Mouse (Mus musculus): ENCODE data around the gene Slamf9. TPM values are rescaled to one million over a fixed set of nuclear protein-coding genes. Genes with fewer than 3 reads are reported as not detected.
A peak's percentile ranks its signal among the peaks of the same experiment; 100 is the strongest.

Gene Slamf9
- total RNA-seq, 2 experiments from 2014 or later: 1.3 TPM

GRCm38 (mm10) chr1:172507701-172508100 lies 32.5 kb downstream of the Slamf9 start:
- intact Hi-C loops (cut with DNase I): no loop called here
- DNase-seq (ENCODE audit: low spot score): no peak

DNA sequence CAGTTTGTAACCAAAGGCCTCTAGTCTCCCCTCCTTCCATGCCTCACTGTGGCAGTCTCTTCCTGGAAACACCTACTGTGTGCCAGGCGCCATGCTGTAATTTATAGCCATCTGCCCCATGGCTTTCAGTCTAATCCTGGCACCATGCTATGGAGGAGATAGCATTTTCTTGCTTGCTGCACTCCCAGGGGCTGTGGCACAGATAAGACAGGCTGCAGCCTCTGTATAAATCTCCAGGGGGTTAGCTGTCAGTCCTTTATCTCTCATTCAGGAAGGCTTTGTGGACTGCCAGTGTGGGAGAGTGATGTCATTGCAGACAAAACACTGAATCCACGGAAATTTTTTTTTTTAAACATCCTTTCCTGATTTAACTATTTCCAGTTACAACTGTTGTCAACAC lies 33.0 kb downstream of the Slamf9 start:
- intact Hi-C loops (cut with DNase I): no loop called here
- no peak for DNase-seq (ENCODE audit: low spot score)

DNA sequence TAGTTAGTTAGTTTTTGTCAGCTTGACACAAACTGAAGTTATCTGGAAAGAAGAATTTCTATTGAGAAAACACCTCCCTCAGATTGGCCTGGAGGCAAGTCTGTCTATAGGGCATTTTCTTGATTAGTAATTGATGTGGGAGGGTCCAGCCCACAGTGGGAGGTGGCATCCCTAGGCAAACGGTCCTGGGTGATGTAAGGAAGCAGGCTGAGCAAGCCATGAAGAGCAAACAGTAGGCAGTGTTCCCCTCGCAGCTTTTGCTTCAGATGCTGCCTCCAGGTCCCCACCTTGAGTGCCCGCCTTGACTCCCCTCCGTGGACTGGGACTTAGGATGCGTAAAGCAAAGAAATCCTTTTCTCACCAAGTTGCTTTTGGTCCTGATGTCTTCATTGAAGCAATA lies 34.1 kb downstream of the Slamf9 start:
- intact Hi-C loops (cut with DNase I): no loop called here
- no peak for DNase-seq (ENCODE audit: low spot score)

DNA sequence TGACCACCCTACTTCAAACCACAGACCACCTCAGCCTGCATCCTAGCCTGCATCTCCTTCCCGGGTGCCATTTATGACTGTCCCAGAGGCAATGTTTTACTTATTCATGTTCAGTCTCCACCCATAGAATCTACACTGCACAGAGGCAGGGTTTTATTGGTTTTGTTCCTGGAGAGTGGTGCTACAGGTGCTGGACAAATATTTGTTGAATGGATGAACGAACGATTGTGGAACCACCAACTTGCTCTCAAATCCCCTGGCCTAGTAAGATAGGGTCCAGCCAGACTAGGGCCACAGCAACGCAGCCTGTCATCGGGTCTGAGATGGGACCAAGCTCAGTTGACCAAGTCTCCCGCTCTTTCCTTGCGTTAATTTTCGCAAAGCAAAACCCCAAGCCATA lies 34.8 kb downstream of the Slamf9 start:
- no peak for DNase-seq (ENCODE audit: low spot score)
- intact Hi-C loops (cut with DNase I): no loop called here

DNA sequence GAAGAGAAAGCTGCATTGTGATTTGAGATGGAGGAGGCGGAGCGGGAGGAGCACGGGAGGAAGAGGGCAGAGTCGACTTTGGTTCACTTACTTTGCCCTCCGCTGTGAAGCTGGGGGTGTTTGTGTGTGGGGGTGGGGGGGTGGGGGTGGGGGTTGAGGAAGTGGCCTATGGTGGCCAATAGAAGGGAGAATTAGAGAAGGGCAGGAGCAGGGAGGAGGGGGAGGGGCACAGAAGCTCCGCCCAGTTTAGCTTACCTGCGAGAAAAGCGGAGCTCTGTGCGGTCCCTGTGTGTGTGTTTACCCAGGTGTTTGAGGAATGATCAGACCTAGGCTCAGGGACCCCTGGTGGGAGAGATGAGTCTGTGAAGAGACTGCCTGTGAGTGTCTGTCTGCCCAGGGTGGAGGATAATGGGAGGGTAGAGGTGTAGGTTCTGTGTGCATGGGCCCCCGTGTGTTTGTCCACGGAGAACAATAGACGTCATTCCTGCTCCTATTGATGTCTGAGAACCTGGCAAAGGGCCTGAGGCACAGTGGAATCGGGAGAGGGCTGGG lies 35.3 kb downstream of the Slamf9 start:
- intact Hi-C loops (cut with DNase I): no loop called here
- DNase-seq (ENCODE audit: low spot score): no peak

DNA sequence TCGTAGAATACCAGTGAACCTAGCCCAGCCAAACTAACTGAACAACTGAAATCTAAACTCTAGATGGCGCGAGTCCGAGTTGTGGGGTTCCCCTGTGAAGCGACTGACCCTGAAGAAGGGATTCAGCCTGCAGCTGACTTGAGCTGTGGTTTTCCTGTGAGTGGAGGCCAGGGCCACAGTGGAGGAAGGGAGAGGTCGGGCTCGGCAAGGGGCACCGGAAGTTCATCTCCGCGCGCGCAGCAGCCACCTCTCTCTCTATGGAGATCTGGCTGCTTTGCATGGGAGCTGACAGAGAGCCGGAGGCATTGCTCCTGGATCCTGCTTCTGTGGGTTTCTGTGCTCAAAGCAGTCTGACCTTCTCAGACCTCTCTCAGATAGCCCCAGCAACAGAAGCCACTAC lies 37.8 kb downstream of the Slamf9 start:
- peak; percentile 70 for DNase-seq (ENCODE audit: low spot score)
- intact Hi-C loops (cut with DNase I): no loop called here

DNA sequence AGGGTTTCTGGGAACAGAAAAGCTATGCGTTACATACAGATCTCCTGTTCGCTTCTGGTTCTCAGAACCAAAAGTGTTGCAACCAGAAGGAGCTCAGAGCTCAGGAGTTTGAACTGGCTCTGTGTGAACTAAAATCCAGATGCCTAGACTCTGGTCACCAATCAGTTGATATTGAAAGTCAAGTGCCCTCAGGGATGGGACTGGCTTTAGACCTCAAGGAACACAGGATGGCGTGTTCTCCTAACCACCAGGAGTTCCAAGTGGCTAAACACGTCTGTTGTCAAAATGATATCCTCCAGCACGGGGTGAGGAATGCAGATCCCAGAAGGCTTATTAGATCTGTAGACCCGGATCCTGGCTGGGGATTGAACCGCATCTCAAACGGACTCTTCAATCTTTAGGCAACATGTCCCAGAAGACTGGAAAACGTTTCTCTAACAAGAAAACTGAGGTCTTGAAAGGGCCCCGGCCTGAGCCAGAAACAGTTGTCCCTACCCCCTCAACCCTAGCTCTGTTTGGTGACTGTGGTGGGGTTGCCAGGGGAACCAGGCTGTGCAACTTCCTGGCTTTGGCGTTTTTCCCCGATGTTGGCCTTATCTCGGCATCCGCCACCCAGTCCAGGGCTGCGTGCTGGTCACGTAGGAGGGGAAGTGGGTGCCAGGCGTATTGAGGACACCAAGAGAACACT lies 38.5 kb downstream of the Slamf9 start:
- intact Hi-C loops (cut with DNase I): no loop called here
- DNase-seq (ENCODE audit: low spot score): peak; percentile 84

GRCm38 (mm10) chr1:172514213-172514529 lies 39.0 kb downstream of the Slamf9 start:
- DNase-seq (ENCODE audit: low spot score): no peak
- intact Hi-C loops (cut with DNase I): no loop called here

- no peak for DNase-seq (ENCODE audit: low spot score)
- intact Hi-C loops (cut with DNase I): no loop called here
Observed at GRCm38 (mm10) chr1:172514551-172515268, 39.6 kb downstream of the Slamf9 start.

- intact Hi-C loops (cut with DNase I): no loop called here
- DNase-seq (ENCODE audit: low spot score): no peak
Observed at GRCm38 (mm10) chr1:172515396-172515795, 40.2 kb downstream of the Slamf9 start.

DNA sequence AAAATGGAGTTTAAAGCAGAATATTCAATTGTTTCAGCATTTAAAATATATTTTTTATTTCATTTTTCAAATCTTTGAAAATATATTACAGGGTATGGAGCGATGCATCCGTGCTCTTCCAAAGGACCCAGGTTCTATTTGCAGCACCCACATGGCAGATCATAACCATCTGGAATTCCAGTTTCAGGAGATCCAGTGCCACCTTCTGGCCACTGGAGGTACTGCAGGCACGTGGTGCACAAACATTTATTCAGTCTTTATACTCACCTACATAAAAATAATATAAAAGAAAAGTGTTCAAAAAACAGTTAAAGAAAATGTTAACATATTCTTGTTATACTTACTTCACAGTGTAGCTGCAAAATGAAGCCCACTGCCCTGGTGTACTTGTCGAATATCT lies 42.9 kb downstream of the Slamf9 start:
- DNase-seq (ENCODE audit: low spot score): no peak
- intact Hi-C loops (cut with DNase I): no loop called here

DNA sequence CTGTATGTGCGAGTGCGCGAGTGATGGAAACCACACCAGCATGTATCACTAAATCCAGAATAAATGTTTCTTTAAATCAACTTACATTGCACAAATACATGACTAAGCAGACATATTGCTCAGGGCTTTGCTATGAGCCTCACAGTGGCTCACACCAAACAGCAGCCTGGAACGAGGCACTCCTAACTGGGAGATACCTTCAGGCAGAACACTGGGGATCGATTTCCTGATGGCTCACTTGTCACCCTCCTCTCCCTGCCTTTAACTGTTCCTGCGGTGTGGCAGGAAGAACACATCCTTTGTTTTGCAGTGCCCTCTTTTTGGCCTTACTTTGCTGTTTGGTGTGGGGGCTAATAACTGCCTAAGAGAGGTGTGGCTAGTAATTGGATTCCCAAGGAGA lies 44.5 kb downstream of the Slamf9 start:
- intact Hi-C loops (cut with DNase I): no loop called here
- DNase-seq (ENCODE audit: low spot score): no peak

- peak; percentile 81 for DNase-seq (ENCODE audit: low spot score)
- intact Hi-C loops (cut with DNase I): loop anchor here (1.0 kb wide), 1 partner anchor 20 kb away; no protein-coding TSS in a partner anchor
Observed at GRCm38 (mm10) chr1:172520576-172521440, 45.6 kb downstream of the Slamf9 start, which contains the start of gene Cfap45. TSS of gene Cfap45 (plus strand) at chr1:172520801.

GRCm38 (mm10) chr1:172522524-172522923 lies 47.4 kb downstream of the Slamf9 start:
- no peak for DNase-seq (ENCODE audit: low spot score)
- intact Hi-C loops (cut with DNase I): no loop called here

DNA sequence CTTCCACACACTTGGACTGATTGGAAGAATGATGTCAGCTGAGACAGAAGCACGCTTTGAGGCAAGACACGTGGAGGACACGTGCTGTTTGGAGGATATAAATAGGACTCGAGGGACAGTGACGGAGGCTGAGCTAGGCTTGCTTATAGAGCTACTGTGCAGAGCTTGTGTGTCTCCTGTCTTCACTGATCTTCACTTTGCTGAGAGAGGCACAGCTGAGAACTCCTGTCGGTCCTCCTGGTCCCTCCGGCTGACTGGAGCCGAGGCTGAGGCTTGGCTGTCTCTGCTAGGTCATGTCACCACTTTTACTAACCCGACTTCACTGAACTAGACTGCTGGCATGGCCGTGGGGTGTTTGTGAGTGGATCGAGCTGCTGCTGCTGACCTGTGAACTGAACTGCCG lies 48.5 kb downstream of the Slamf9 start:
- peak; percentile 62 for DNase-seq (ENCODE audit: low spot score)
- intact Hi-C loops (cut with DNase I): no loop called here

- intact Hi-C loops (cut with DNase I): loop anchor here (5.0 kb wide), 1 partner anchor 33 kb away; no protein-coding TSS in a partner anchor
- peak; percentile 64 for DNase-seq (ENCODE audit: low spot score)
Observed at GRCm38 (mm10) chr1:172525027-172525764, 50.0 kb downstream of the Slamf9 start.

GRCm38 (mm10) chr1:172525971-172526370 lies 50.8 kb downstream of the Slamf9 start:
- no peak for DNase-seq (ENCODE audit: low spot score)
- intact Hi-C loops (cut with DNase I): loop anchor here (5.0 kb wide), 1 partner anchor 34 kb away; no protein-coding TSS in a partner anchor

- intact Hi-C loops (cut with DNase I): loop anchor here (5.0 kb wide), 1 partner anchor 34 kb away; no protein-coding TSS in a partner anchor
- DNase-seq (ENCODE audit: low spot score): peak; percentile 59
Observed at GRCm38 (mm10) chr1:172526380-172527081, 51.4 kb downstream of the Slamf9 start.

GRCm38 (mm10) chr1:172527431-172527830 lies 52.3 kb downstream of the Slamf9 start:
- intact Hi-C loops (cut with DNase I): loop anchor here (5.0 kb wide), 1 partner anchor 35 kb away; no protein-coding TSS in a partner anchor
- no peak for DNase-seq (ENCODE audit: low spot score)

Measured in heart, postnatal 25 days (tissue).